Mouse (Mus musculus): Measurements from ENCODE around the gene Gm43517.

GRCm38 (mm10) chr12:49390926-49391304, 5.9 kb downstream of the Gm43517 start:
- TF ChIP-seq CTCF (IDR thresholded peaks at IDR 0.05; ENCODE audit: low read depth) (no peak), EP300 (IDR thresholded peaks at IDR 0.05; ENCODE audit: low read depth) (no peak)
